Mouse (Mus musculus) liver, adult 2 months (tissue): ENCODE measurements around the gene Ubtd1.

ENCODE experiments used
- CTCF ChIP-seq: fragments of 200-500 bp; IDR thresholded peaks from 2 replicates; pipeline ENCODE4 v1.5.1; 2011; ENCODE audit warnings: low read depth, low read length, control low read depth
- POLR2A ChIP-seq: fragments of 200-500 bp; IDR thresholded peaks from 2 replicates; pipeline ENCODE4 v1.6.1; 2011; ENCODE audit warnings: low read length, control low read depth; ENCODE audit not compliant: insufficient read depth; ENCODE audit errors: extremely low read depth

GRCm38 (mm10) chr19:42022542-42022848 is 40.9 kb downstream of the Ubtd1 start:
- TF ChIP-seq CTCF, result no peak
- TF ChIP-seq POLR2A, result no peak
